ENCODE assay signal across 20 mouse cellular contexts in genomic region chr13:23930461-23930860, GRCm38 (mm10). TPM values are rescaled to one million over a fixed set of nuclear protein-coding genes. Genes with fewer than 3 reads are reported as not detected.
"Had no signal": no experiment of that assay in that cellular context is flagged by ENCODE, and none has a peak within 500 bp of the region (broad histone marks: within the 10 kb centered on the region; RNA-seq: fewer than 3 reads in every experiment).

No protein-coding gene starts in this region.

- H3K4me1 ChIP-seq: neural tube, embryonic 12.5 days had no signal

- H3K27ac ChIP-seq: left cerebral cortex, adult 2 months; liver, embryonic 12.5 days; lung, embryonic 15.5 days; midbrain, embryonic 10.5 days; neural tube, embryonic 12.5 days had no signal

- ATAC-seq: liver, embryonic 12.5 days had no signal

- DNase-seq: kidney, adult 8-10 months; kidney, postnatal 25 days; lung, postnatal 4 days; midbrain, embryonic 14.5 days; spleen, adult 18-20 months; thymus, postnatal 4 days had no signal

- H3K27me3 ChIP-seq: liver, embryonic 12.5 days; lung, embryonic 15.5 days; neural tube, embryonic 12.5 days had no signal

- H3K9me3 ChIP-seq: liver, embryonic 12.5 days; lung, embryonic 15.5 days had no signal

- H3K9ac ChIP-seq: liver, embryonic 12.5 days; lung, embryonic 15.5 days; neural tube, embryonic 12.5 days had no signal

- H3K36me3 ChIP-seq: liver, embryonic 12.5 days; lung, embryonic 15.5 days; midbrain, embryonic 10.5 days; neural tube, embryonic 12.5 days had no signal

- H3K4me2 ChIP-seq: liver, embryonic 12.5 days; lung, embryonic 15.5 days; neural tube, embryonic 12.5 days had no signal

- H3K4me3 ChIP-seq: left cerebral cortex, adult 2 months; liver, embryonic 12.5 days; lung, embryonic 15.5 days; midbrain, embryonic 10.5 days; neural tube, embryonic 12.5 days had no signal

RNA-seq across cellular contexts. Expression of gene Hist1h2ba, which starts 3.5 kb away (rescaled TPM):
- total RNA-seq: layer of hippocampus, postnatal 25 days; left cerebral cortex, adult 2 months; left cerebral cortex, postnatal 14 days; megakaryocyte, adult 5-6 weeks; neutrophil, adult 5-6 weeks had no signal
- polyA plus RNA-seq: intestine, embryonic 14.5 days; kidney, embryonic 16.5 days; limb, embryonic 11.5 days; liver, embryonic 12.5 days; liver, embryonic 16.5 days; lung, embryonic 15.5 days; midbrain, embryonic 10.5 days; midbrain, embryonic 14.5 days; neural tube, embryonic 12.5 days; stomach, embryonic 14.5 days had no signal

RNA-seq across cellular contexts. Expression of gene Hist1h2aa, which starts 3.8 kb away (rescaled TPM):
- total RNA-seq: layer of hippocampus, postnatal 25 days; left cerebral cortex, adult 2 months; left cerebral cortex, postnatal 14 days; megakaryocyte, adult 5-6 weeks; neutrophil, adult 5-6 weeks had no signal
- polyA plus RNA-seq: intestine, embryonic 14.5 days; kidney, embryonic 16.5 days; limb, embryonic 11.5 days; liver, embryonic 12.5 days; liver, embryonic 16.5 days; lung, embryonic 15.5 days; midbrain, embryonic 10.5 days; midbrain, embryonic 14.5 days; neural tube, embryonic 12.5 days; stomach, embryonic 14.5 days had no signal

RNA-seq across cellular contexts. Expression of gene Slc17a4, which starts 15.7 kb away (rescaled TPM):
- total RNA-seq: layer of hippocampus, postnatal 25 days; left cerebral cortex, adult 2 months; left cerebral cortex, postnatal 14 days; megakaryocyte, adult 5-6 weeks; neutrophil, adult 5-6 weeks had no signal
- polyA plus RNA-seq: limb, embryonic 11.5 days; liver, embryonic 12.5 days; lung, embryonic 15.5 days; midbrain, embryonic 10.5 days; midbrain, embryonic 14.5 days had no signal
